Mouse (Mus musculus) heart, adult 2 months (tissue): ENCODE results near the gene St7l. TPM values are rescaled to one million over a fixed set of nuclear protein-coding genes. Genes with fewer than 3 reads are reported as not detected.

Experiments used
- DNase-seq, 2 experiments: peaks; one replicate each; pipeline ENCODE4 v3.0.0; 2021
- H3K27ac ChIP-seq: fragments of 200-600 bp; 2 replicates; pipeline ENCODE4 v1.8.1; 2022
- H3K27me3 ChIP-seq: fragments of 200-500 bp; 2 replicates; pipeline ENCODE4 v1.6.1; 2012; ENCODE audit warnings: mild to moderate bottlenecking, low read length, inconsistent platforms, mixed read lengths; ENCODE audit not compliant: control insufficient read depth, insufficient read depth
- H3K36me3 ChIP-seq: fragments of 200-500 bp; 2 replicates; pipeline ENCODE4 v1.6.1; 2012; ENCODE audit warnings: low read length, inconsistent platforms; ENCODE audit not compliant: control insufficient read depth, insufficient read depth
- H3K4me1 ChIP-seq: fragments of 200-500 bp; 2 replicates; pipeline ENCODE4 v1.6.1; 2011; ENCODE audit warnings: low read length; ENCODE audit not compliant: control insufficient read depth, insufficient read depth
- H3K4me3 ChIP-seq: fragments of 200-600 bp; 2 replicates; pipeline ENCODE4 v1.8.1; 2022
- H3K79me2 ChIP-seq: fragments of 200-500 bp; replicated peaks from 2 replicates; pipeline ENCODE4 v1.6.1; 2012; ENCODE audit warnings: mild to moderate bottlenecking, inconsistent platforms, low read length, moderate library complexity, mixed read lengths; ENCODE audit not compliant: control insufficient read depth, insufficient read depth
- H3K9ac ChIP-seq: fragments of 200-500 bp; 2 replicates; pipeline ENCODE4 v1.6.1; 2012; ENCODE audit warnings: low read depth, mild to moderate bottlenecking, control low read depth, inconsistent platforms, low read length, mixed read lengths
- CTCF ChIP-seq: fragments of 200-600 bp; IDR thresholded peaks from 2 replicates; pipeline ENCODE4 v1.8.1; 2022; ENCODE audit warnings: antibody characterized with exemption, mild to moderate bottlenecking, moderate library complexity
- EP300 ChIP-seq: fragments of 200-500 bp; IDR thresholded peaks from 2 replicates; pipeline ENCODE4 v1.6.1; 2011; ENCODE audit warnings: low read depth, low read length, control low read depth; ENCODE audit not compliant: insufficient read depth
- POLR2A ChIP-seq: fragments of 200-500 bp; IDR thresholded peaks from 2 replicates; pipeline ENCODE4 v1.6.1; 2011; ENCODE audit warnings: mild to moderate bottlenecking, low read depth, low read length, control low read depth; ENCODE audit not compliant: insufficient read depth
- WGBS: fragments of 180-500 bp; shearing (Covaris S2); methylation state at CpG from one replicate; pipeline ENCODE4 v1.1.7; 2018; 5-methylcytosine and 5-hydroxymethylcytosine counted together
- intact Hi-C: fragments of 180-260 bp; cut with DNase I; formaldehyde crosslinking; loops from one replicate; pipeline ENCODE4 v1.15.1; 2025
- long read RNA-seq: library from polyadenylated mRNA; stranded (forward); transcript quantifications from one replicate; pipeline ENCODE4 v2.0.0, GENCODE M21; 2021
- polyA plus RNA-seq: library from polyadenylated mRNA; depleted of rRNA; stranded (reverse); fragments of >200 nt; gene quantifications from 2 replicates; pipeline ENCODE4 v1.2.3, GENCODE M21; 2012; rRNA removed
- total RNA-seq, 2 experiments: library from RNA; stranded (reverse); gene quantifications; 2 replicates each; pipeline ENCODE4 v1.2.3; 2021

St7l gene
- total RNA-seq (10 to 100 TPM; 16.7 to 19.3 TPM), polyA plus RNA-seq (3.7 and 7.2 TPM in 2 replicates)
- long read RNA-seq, full-length matches to known transcripts: 15 of 27 reads
- long read RNA-seq, partial matches to known transcripts: 9 of 27 reads
- long read RNA-seq, other reads (novel, unspliced or antisense): 3 of 27 reads

DNA sequence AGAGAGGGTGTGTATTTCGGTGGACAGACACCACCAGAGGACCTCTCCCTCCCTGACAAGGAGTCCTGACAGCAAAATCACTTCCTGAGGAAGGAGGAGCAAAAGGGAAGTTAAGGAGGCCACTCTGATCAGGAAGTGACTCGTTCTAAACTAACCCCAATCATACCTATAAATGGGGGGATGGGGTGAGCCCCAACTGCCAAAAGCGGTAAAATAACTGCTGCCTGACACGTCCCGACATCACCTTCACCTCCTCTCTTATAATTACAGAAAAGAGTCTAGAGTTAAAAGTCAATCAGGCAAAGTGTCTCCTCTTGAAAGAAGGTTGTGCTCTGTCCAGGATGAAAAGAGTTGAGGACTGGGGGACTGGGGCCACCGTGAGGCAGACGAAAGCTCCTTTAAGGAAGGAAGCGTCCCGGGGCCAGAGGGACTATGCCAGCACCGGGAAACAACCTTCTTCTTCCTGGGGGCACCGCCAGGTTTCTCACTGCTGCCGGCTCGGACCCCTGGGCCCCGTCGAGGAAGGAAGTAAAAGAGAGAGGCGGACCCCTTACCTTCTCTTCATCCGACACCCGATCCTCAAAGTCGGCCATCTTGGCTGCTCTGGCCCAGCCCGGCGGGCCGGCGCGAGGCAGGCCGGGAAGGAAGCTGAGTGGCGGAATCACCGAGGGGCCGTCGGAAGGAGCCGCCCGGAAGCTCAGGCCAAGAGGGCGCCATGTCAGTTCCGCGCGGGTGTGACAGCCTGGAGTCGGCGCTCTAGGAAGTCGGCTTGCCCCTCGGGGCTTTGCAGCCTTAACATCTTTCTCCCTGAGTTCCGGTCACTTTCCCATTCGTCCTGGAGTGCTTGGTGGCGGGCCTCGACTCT is at the start of gene St7l, which contains the start of gene Capza1:
Gene St7l (plus strand): TSS at position 220 of the 865 bp plus-strand sequence.
Gene Capza1 (minus strand): TSS at position 720 of the 865 bp plus-strand sequence.
- Histone ChIP-seq H3K27ac (peak within 1 kb of the TSS; percentile 97), H3K27me3 (no peaks in the 10 kb centered on the region), H3K9ac (peak within 1 kb of the TSS; percentile 99), H3K79me2 (peaks cover 5% of the 10 kb centered on the region), H3K4me1 (peaks cover 5% of the 10 kb centered on the region), H3K4me3 (peak within 1 kb of the TSS; percentile 100), H3K36me3 (peaks cover 37% of the 10 kb centered on the region)
- under 1% methylated on average over 43 of the region's 43 CpGs for WGBS
- intact Hi-C loops: loop anchor here (1.0 to 5.0 kb wide), 4 partner anchors 46 to 193 kb away; partner anchors contain the start of genes Fam19a3, Mov10, Ppm1j and Rhoc
- TF ChIP-seq CTCF: peak; percentile 21; the same call in 1 of the 2 replicates
- no peak for TF ChIP-seq EP300
- no peak; the same call in none of the 2 replicates for TF ChIP-seq POLR2A
- peak; percentile 91 to 94 for DNase-seq

DNA sequence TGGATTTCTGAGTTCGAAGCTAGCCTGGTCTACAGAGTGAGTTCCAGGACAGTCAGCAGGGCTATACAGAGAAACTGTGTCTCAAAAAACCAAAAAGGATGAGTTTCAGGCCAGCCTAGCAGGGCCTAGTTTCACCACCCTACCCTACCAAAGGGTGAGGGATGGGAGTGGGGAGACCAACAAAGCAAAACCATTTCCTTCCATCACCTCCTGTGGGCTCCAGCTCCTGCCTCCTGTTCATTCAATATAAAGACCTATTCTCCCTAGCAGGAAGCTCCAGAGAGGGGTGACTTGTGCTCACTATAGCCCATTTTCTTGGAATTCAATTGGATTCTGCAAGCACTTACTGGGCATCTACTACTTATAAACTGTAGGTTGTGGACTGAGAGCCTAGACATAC is 49.1 kb upstream of the St7l start:
- no peak for TF ChIP-seq EP300
- TF ChIP-seq CTCF: no peak
- TF ChIP-seq POLR2A: no peak
- intact Hi-C loops: no loop called here
- Histone ChIP-seq H3K4me3 (no peak overlapping the region), H3K27me3 (no peaks in the 10 kb centered on the region), H3K79me2 (no peaks in the 10 kb centered on the region; the same call in 1 of the 2 replicates), H3K36me3 (peaks cover 9% of the 10 kb centered on the region), H3K4me1 (peaks cover 1% of the 10 kb centered on the region), H3K9ac (no peak overlapping the region), H3K27ac (no peak overlapping the region)
- no peak for DNase-seq
- 93% methylated on average over 1 of the region's 1 CpGs for WGBS

DNA sequence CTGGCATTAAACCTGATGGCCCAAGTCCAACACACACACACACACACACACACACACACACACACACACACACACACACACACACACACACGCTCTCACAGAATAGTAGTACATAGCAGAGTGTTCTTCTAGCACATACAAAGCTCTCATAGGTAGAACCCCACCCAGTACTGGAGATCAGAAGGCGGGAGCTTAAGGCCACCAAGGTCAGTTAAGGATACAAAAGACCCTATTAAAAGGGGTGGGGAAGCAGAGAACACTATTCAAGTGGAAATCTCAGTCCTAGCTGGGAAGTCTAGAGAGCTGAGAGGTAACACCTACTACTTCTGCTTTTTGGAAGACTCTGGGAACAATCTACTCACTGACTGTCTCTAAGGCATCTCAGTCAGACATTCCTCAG is 48.5 kb upstream of the St7l start:
- H3K4me1 ChIP-seq: peaks cover 1% of the 10 kb centered on the region
- H3K9ac ChIP-seq: no peak overlapping the region
- TF ChIP-seq EP300: no peak
- TF ChIP-seq POLR2A: no peak
- no peak for TF ChIP-seq CTCF
- intact Hi-C loops: no loop called here
- peaks cover 11% of the 10 kb centered on the region for H3K36me3 ChIP-seq
- H3K27me3 ChIP-seq: no peaks in the 10 kb centered on the region
- 88% methylated on average over 2 of the region's 2 CpGs for WGBS
- H3K79me2 ChIP-seq: no peaks in the 10 kb centered on the region; the same call in 1 of the 2 replicates
- no peak overlapping the region for H3K27ac ChIP-seq
- no peak overlapping the region for H3K4me3 ChIP-seq
- no peak for DNase-seq

DNA sequence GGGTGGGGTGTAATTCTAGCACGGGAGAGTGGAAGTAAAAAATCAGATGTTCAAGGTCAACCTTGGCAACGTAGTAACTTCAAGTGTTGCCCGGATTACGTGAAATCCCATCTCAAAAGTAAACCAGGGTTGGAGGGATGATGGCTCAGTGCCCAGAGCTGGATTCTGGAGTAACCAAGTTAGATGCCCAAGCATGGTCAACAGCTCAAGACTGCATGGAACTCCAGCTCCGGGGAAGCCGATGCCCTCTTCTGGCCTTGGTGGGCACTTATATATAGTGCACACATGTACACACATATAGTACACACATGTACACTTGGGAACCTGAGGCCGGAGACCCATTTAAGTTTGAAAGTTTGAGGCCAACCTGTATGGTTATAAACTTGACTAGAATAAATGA is 47.7 kb upstream of the St7l start:
- DNase-seq: no peak
- WGBS: 86% methylated on average over 7 of the region's 7 CpGs
- Histone ChIP-seq H3K27ac (no peak overlapping the region), H3K27me3 (no peaks in the 10 kb centered on the region), H3K9ac (no peak overlapping the region), H3K79me2 (no peaks in the 10 kb centered on the region; the same call in 1 of the 2 replicates), H3K36me3 (peaks cover 11% of the 10 kb centered on the region), H3K4me3 (no peak overlapping the region), H3K4me1 (peaks cover 1% of the 10 kb centered on the region)
- intact Hi-C loops: loop anchor here (2.0 kb wide), 1 partner anchor 21 kb away; no protein-coding TSS in a partner anchor
- TF ChIP-seq POLR2A (no peak), CTCF (no peak), EP300 (no peak)

DNA sequence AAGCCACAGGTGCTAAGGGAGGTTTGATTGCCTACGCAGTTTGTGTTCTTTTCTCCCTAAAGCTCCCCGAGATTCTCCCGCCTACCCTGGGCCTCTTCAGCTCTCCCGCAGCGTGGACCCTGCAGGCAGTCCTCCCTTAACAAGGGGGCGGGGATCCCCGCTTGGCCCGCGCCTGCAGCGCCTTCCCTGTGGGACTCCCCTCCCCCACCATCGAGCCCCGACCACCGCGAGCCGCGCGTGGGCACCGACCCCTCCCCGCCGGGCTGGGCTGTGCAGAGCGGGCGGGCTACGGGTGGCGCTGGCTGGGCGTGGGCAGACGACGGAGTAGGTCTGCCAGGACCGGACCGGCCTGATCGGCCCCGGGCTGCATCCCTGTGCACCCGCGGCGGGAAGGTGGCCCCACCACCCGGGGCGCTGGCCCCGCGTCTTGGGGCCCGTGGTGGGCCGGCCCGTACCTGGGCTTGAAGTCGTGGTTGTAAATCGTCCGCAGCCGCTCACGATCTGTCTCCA is 46.3 kb upstream of the St7l start:
- peaks cover 1% of the 10 kb centered on the region for H3K4me1 ChIP-seq
- H3K36me3 ChIP-seq: peaks cover 11% of the 10 kb centered on the region
- H3K9ac ChIP-seq: peak overlapping the region; percentile 94
- H3K79me2 ChIP-seq: no peaks in the 10 kb centered on the region; the same call in 1 of the 2 replicates
- peak overlapping the region; percentile 94 for H3K4me3 ChIP-seq
- no peaks in the 10 kb centered on the region for H3K27me3 ChIP-seq
- intact Hi-C loops: loop anchor here (2.0 kb wide), 1 partner anchor 23 kb away; no protein-coding TSS in a partner anchor
- no peak for TF ChIP-seq EP300
- TF ChIP-seq POLR2A: 0 out of 2 replicates have a peak, but pooled peaks have one; percentile 20
- peak; percentile 24; the same call in 1 of the 2 replicates for TF ChIP-seq CTCF
- peak; percentile 79 to 81 for DNase-seq
- WGBS: under 1% methylated on average over 46 of the region's 46 CpGs
- H3K27ac ChIP-seq: peak overlapping the region; percentile 89
